Mouse (Mus musculus) erythroblast, embryonic 14.5 days (primary cell): ENCODE results near the gene Bcan. TPM values are rescaled to one million over a fixed set of nuclear protein-coding genes. Genes with fewer than 3 reads are reported as not detected.

Experiments
- H3K27me3 ChIP-seq: 2 replicates; pipeline ENCODE4 v1.6.1; 2012; ENCODE audit warnings: inconsistent platforms; ENCODE audit not compliant: control insufficient read depth
- H3K36me3 ChIP-seq: 2 replicates; pipeline ENCODE4 v1.6.1; 2012; ENCODE audit warnings: mild to moderate bottlenecking, inconsistent platforms; ENCODE audit not compliant: control insufficient read depth
- H3K4me1 ChIP-seq: 2 replicates; pipeline ENCODE4 v1.6.1; 2012; ENCODE audit warnings: inconsistent platforms; ENCODE audit not compliant: control insufficient read depth
- H3K4me3 ChIP-seq: replicated peaks from 2 replicates; pipeline ENCODE3; 2012; ENCODE audit warnings: moderate library complexity, mild to moderate bottlenecking, inconsistent platforms
- H3K9me3 ChIP-seq: 2 replicates; pipeline ENCODE4 v1.6.1; 2012; ENCODE audit warnings: low read length, inconsistent platforms, mixed read lengths; ENCODE audit not compliant: control insufficient read depth
- GATA1 ChIP-seq: IDR thresholded peaks from 2 replicates; pipeline ENCODE4 v1.6.1; 2012; ENCODE audit warnings: low read length, inconsistent platforms, mixed read lengths
- TAL1 ChIP-seq: IDR thresholded peaks from 3 replicates; pipeline ENCODE4 v1.6.1; 2012; ENCODE audit warnings: low read length, inconsistent platforms, mixed read lengths
- polyA plus RNA-seq: library from polyadenylated mRNA; stranded (reverse); fragments of >175 nt; gene quantifications from 2 replicates; pipeline ENCODE4 v1.2.3, GENCODE M21; 2012

The Bcan gene
- polyA plus RNA-seq, 1 experiment, result not detected

- no peaks in the 10 kb centered on the region; the same call in 1 of the 2 replicates for H3K9me3 ChIP-seq
- peaks cover 3% of the 10 kb centered on the region for H3K36me3 ChIP-seq
- peaks cover 100% of the 10 kb centered on the region for H3K27me3 ChIP-seq
- peaks cover 2% of the 10 kb centered on the region for H3K4me1 ChIP-seq
- H3K4me3 ChIP-seq, result no peak overlapping the region
- TF ChIP-seq TAL1, result no peak
- TF ChIP-seq GATA1, result no peak
These were observed 50.6 kb downstream of the Bcan start for GRCm38 (mm10) chr3:87949266-87949954.

GRCm38 (mm10) chr3:87948378-87949265 is 51.4 kb downstream of the Bcan start, which contains the start of gene Crabp2:
Gene Crabp2 (plus strand): TSS chr3:87948666.
- H3K9me3 ChIP-seq, result no peaks in the 10 kb centered on the region; the same call in 1 of the 2 replicates
- no peak within 1 kb of the TSS for H3K4me3 ChIP-seq
- H3K4me1 ChIP-seq, result peaks cover 2% of the 10 kb centered on the region
- peaks cover 94% of the 10 kb centered on the region for H3K27me3 ChIP-seq
- no peak for TF ChIP-seq GATA1
- TF ChIP-seq TAL1, result no peak
- peaks cover 7% of the 10 kb centered on the region for H3K36me3 ChIP-seq

- H3K4me1 ChIP-seq, result peaks cover 2% of the 10 kb centered on the region
- peaks cover 13% of the 10 kb centered on the region for H3K36me3 ChIP-seq
- H3K27me3 ChIP-seq, result peaks cover 86% of the 10 kb centered on the region
- no peak overlapping the region for H3K4me3 ChIP-seq
- H3K9me3 ChIP-seq, result no peaks in the 10 kb centered on the region; the same call in 1 of the 2 replicates
- TF ChIP-seq TAL1 (no peak), GATA1 (no peak)
These were observed 52.2 kb downstream of the Bcan start for GRCm38 (mm10) chr3:87947811-87948199.

GRCm38 (mm10) chr3:87947056-87947810 is 52.8 kb downstream of the Bcan start:
- H3K4me1 ChIP-seq, result peaks cover 2% of the 10 kb centered on the region
- H3K4me3 ChIP-seq, result no peak overlapping the region
- TF ChIP-seq GATA1, result no peak
- TF ChIP-seq TAL1, result no peak
- H3K9me3 ChIP-seq, result no peaks in the 10 kb centered on the region; the same call in 1 of the 2 replicates
- peaks cover 18% of the 10 kb centered on the region for H3K36me3 ChIP-seq
- H3K27me3 ChIP-seq, result peaks cover 80% of the 10 kb centered on the region

GRCm38 (mm10) chr3:87946541-87946860 is 53.5 kb downstream of the Bcan start:
- H3K4me3 ChIP-seq, result no peak overlapping the region
- peaks cover 2% of the 10 kb centered on the region for H3K4me1 ChIP-seq
- H3K36me3 ChIP-seq, result peaks cover 25% of the 10 kb centered on the region
- TF ChIP-seq GATA1 (no peak), TAL1 (no peak)
- peaks cover 73% of the 10 kb centered on the region for H3K27me3 ChIP-seq
- H3K9me3 ChIP-seq, result no peaks in the 10 kb centered on the region; the same call in 1 of the 2 replicates

GRCm38 (mm10) chr3:87945781-87946540 is 54.1 kb downstream of the Bcan start:
- TF ChIP-seq TAL1, result no peak
- TF ChIP-seq GATA1, result no peak
- peaks cover 2% of the 10 kb centered on the region for H3K4me1 ChIP-seq
- H3K9me3 ChIP-seq, result no peaks in the 10 kb centered on the region; the same call in 1 of the 2 replicates
- peaks cover 67% of the 10 kb centered on the region for H3K27me3 ChIP-seq
- H3K4me3 ChIP-seq, result no peak overlapping the region
- H3K36me3 ChIP-seq, result peaks cover 31% of the 10 kb centered on the region

GRCm38 (mm10) chr3:87944838-87945600 is 55.0 kb downstream of the Bcan start:
- peaks cover 39% of the 10 kb centered on the region for H3K36me3 ChIP-seq
- H3K4me1 ChIP-seq, result peaks cover 2% of the 10 kb centered on the region
- peaks cover 58% of the 10 kb centered on the region for H3K27me3 ChIP-seq
- H3K9me3 ChIP-seq, result no peaks in the 10 kb centered on the region; the same call in 1 of the 2 replicates
- no peak overlapping the region for H3K4me3 ChIP-seq
- TF ChIP-seq GATA1 (no peak), TAL1 (no peak)

- peaks cover 54% of the 10 kb centered on the region for H3K36me3 ChIP-seq
- TF ChIP-seq GATA1, result no peak
- no peak for TF ChIP-seq TAL1
- peaks cover 44% of the 10 kb centered on the region for H3K27me3 ChIP-seq
These were observed 56.4 kb downstream of the Bcan start for GRCm38 (mm10) chr3:87943586-87943985.

More at GRCm38 (mm10) chr3:87943586-87943985, 56.4 kb downstream of the Bcan start:
- Histone ChIP-seq H3K4me3 (no peak overlapping the region), H3K9me3 (no peaks in the 10 kb centered on the region; the same call in 1 of the 2 replicates), H3K4me1 (peaks cover 2% of the 10 kb centered on the region)
